Mouse (Mus musculus) embryonic facial prominence, embryonic 14.5 days (tissue): ENCODE data around the gene Lactb. TPM values are rescaled to one million over a fixed set of nuclear protein-coding genes. Genes with fewer than 3 reads are reported as not detected.
A peak's percentile ranks its signal among the peaks of the same experiment; 100 is the strongest.
"Not testable (repeated sequence)": the region's sequence is repeated elsewhere in the genome, so short reads cannot be mapped to it uniquely, and the experiment has no call there.

Source experiments
- ATAC-seq: fragments of 200-750 bp; cut with Nextera tagmentation; 2 replicates; pipeline ENCODE4 v1.8.0; 2017; ENCODE audit warnings: low read depth, moderate number of reproducible peaks, moderate TSS enrichment
- DNase-seq: peaks from one replicate; pipeline ENCODE4 v3.0.0-alpha.2; 2015; ENCODE audit warnings: low spot score
- H3K27ac ChIP-seq: fragments of 300-500 bp; sonication (generic); replicated peaks from 2 replicates; pipeline ENCODE4 v1.5.1; 2014; ENCODE audit warnings: low read depth, mild to moderate bottlenecking, low read length, moderate library complexity
- H3K27me3 ChIP-seq: fragments of 300-500 bp; sonication (generic); replicated peaks from 2 replicates; pipeline ENCODE4 v1.6.1; 2014; ENCODE audit warnings: low read length; ENCODE audit not compliant: control insufficient read depth, insufficient read depth
- H3K36me3 ChIP-seq: fragments of 300-500 bp; sonication (generic); 2 replicates; pipeline ENCODE4 v1.6.1; 2014; ENCODE audit warnings: low read length, mixed read lengths; ENCODE audit not compliant: control insufficient read depth, insufficient read depth
- H3K4me1 ChIP-seq: fragments of 300-500 bp; sonication (generic); 2 replicates; pipeline ENCODE4 v1.6.1; 2014; ENCODE audit warnings: antibody characterized with exemption, low read length; ENCODE audit not compliant: control insufficient read depth, insufficient read depth
- H3K4me2 ChIP-seq: fragments of 300-500 bp; sonication (generic); 2 replicates; pipeline ENCODE4 v1.6.1; 2014; ENCODE audit warnings: low read depth, mild to moderate bottlenecking, low read length, moderate library complexity, mixed read lengths
- H3K4me3 ChIP-seq: fragments of 300-500 bp; sonication (generic); 2 replicates; pipeline ENCODE4 v1.5.1; 2014; ENCODE audit warnings: low read depth, mild to moderate bottlenecking, low read length
- H3K9ac ChIP-seq: fragments of 300-500 bp; sonication (generic); 2 replicates; pipeline ENCODE4 v1.6.1; 2014; ENCODE audit warnings: low read depth, mild to moderate bottlenecking, low read length, moderate library complexity, mixed read lengths
- H3K9me3 ChIP-seq: fragments of 300-500 bp; sonication (generic); 2 replicates; pipeline ENCODE4 v1.6.1; 2016; ENCODE audit warnings: low read length; ENCODE audit not compliant: control insufficient read depth
- WGBS: fragments of 180-500 bp; shearing (Covaris S2); extraction: QIAGEN DNeasy Blood & Tissue Kit; methylation state at CpG from one replicate; pipeline ENCODE4 v1.1.7; 2014; 5-methylcytosine and 5-hydroxymethylcytosine counted together
- polyA plus RNA-seq: library from polyadenylated mRNA; unstranded; fragments of >200 nt; fragmentation: Nextera tagmentation; extraction: Ambion mirVana; gene quantifications from 2 replicates; pipeline ENCODE4 v1.2.1, GENCODE M21; 2014

The Lactb gene
- polyA plus RNA-seq, 1 experiment from 2014 or later, result 9.8 TPM

- no peak overlapping the region for H3K4me2 ChIP-seq
- DNase-seq (no peak), ATAC-seq (no peak)
- H3K4me1 ChIP-seq, result peaks cover 16% of the 10 kb centered on the region
- H3K9ac ChIP-seq, result no peak overlapping the region
- no peak overlapping the region for H3K4me3 ChIP-seq
- no peak overlapping the region for H3K27ac ChIP-seq
- H3K36me3 ChIP-seq, result no peaks in the 10 kb centered on the region
- H3K27me3 ChIP-seq, result no peaks in the 10 kb centered on the region
- H3K9me3 ChIP-seq, result no peaks in the 10 kb centered on the region
- 67% methylated on average over 5 of the region's 5 CpGs for WGBS
Observed at GRCm38 (mm10) chr9:66915401-66915800, 59.9 kb downstream of the Lactb start.

DNA sequence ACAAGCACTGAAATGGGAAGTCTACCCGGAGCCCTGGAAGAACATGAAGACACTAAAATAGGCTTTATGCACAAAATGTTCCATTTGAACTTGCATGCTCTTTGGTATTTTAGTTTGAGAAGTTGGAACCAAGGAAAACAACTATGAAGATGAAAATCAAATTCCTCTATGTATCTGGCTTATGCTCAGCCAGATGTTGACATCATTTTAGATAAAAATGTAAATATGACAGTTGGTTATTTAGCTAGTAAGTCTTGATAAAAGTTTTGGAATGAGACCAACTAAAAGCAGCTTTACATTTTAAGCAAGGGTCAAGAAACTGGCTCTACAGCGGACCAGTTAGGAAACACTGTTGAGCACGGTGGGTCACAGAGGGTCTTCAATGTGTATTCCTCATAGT, 60.7 kb downstream of the Lactb start:
- WGBS, result 92% methylated on average over 3 of the region's 3 CpGs
- H3K4me2 ChIP-seq, result no peak overlapping the region
- H3K4me3 ChIP-seq, result no peak overlapping the region
- no peaks in the 10 kb centered on the region for H3K9me3 ChIP-seq
- H3K27ac ChIP-seq, result no peak overlapping the region
- no peak for DNase-seq
- H3K36me3 ChIP-seq, result no peaks in the 10 kb centered on the region
- no peaks in the 10 kb centered on the region for H3K27me3 ChIP-seq
- no peak for ATAC-seq
- peaks cover 19% of the 10 kb centered on the region for H3K4me1 ChIP-seq
- no peak overlapping the region for H3K9ac ChIP-seq

GRCm38 (mm10) chr9:66913254-66913934, 61.9 kb downstream of the Lactb start:
- H3K36me3 ChIP-seq, ATAC-seq, H3K4me3 ChIP-seq, H3K27me3 ChIP-seq, H3K27ac ChIP-seq, DNase-seq, H3K9ac ChIP-seq, H3K9me3 ChIP-seq, H3K4me2 ChIP-seq: not testable (repeated sequence)
- H3K4me1 ChIP-seq, result peaks cover 15% of the 10 kb centered on the region
- 91% methylated on average over 5 of the region's 5 CpGs for WGBS

DNA sequence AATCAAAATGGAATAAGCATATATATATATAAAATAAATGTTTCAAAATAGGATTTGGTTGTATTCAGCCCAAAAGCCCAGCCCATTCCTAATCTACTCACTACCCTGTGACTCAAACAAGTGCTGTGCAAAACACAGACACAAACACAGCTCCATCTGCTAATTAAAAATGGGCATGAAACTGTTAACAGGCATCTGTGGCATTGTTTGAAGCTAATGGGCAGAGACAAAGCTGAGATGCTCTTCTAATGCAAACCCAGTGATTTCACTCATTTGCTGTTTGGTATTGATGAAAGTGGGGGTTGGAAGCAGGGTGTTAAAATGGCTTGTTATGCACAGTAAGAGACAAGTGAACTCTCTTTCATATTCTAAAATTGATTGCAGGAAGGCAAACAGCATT, 63.0 kb downstream of the Lactb start:
- Histone ChIP-seq H3K27ac (no peak overlapping the region), H3K27me3 (no peaks in the 10 kb centered on the region), H3K4me3 (no peak overlapping the region), H3K36me3 (no peaks in the 10 kb centered on the region), H3K4me1 (peaks cover 6% of the 10 kb centered on the region; the same call in 1 of the 2 replicates), H3K9me3 (no peaks in the 10 kb centered on the region), H3K4me2 (no peak overlapping the region), H3K9ac (no peak overlapping the region)
- no peak for ATAC-seq
- no peak for DNase-seq

GRCm38 (mm10) chr9:66910677-66911076, 64.6 kb downstream of the Lactb start:
- Histone ChIP-seq H3K36me3 (no peaks in the 10 kb centered on the region), H3K27ac (no peak overlapping the region), H3K9me3 (no peaks in the 10 kb centered on the region), H3K4me2 (no peak overlapping the region), H3K4me3 (no peak overlapping the region), H3K9ac (no peak overlapping the region), H3K27me3 (no peaks in the 10 kb centered on the region), H3K4me1 (peaks cover 3% of the 10 kb centered on the region)
- 88% methylated on average over 4 of the region's 5 CpGs for WGBS
- no peak for ATAC-seq
- no peak for DNase-seq

GRCm38 (mm10) chr9:66909922-66910321, 65.4 kb downstream of the Lactb start:
- no peak overlapping the region for H3K27ac ChIP-seq
- H3K4me1 ChIP-seq, result peaks cover 3% of the 10 kb centered on the region
- DNase-seq (no peak), ATAC-seq (no peak)
- H3K27me3 ChIP-seq, result no peaks in the 10 kb centered on the region
- 73% methylated on average over 7 of the region's 7 CpGs for WGBS
- no peak overlapping the region for H3K4me2 ChIP-seq
- H3K9ac ChIP-seq, result no peak overlapping the region
- no peaks in the 10 kb centered on the region for H3K9me3 ChIP-seq
- H3K36me3 ChIP-seq, result no peaks in the 10 kb centered on the region
- H3K4me3 ChIP-seq, result no peak overlapping the region

DNA sequence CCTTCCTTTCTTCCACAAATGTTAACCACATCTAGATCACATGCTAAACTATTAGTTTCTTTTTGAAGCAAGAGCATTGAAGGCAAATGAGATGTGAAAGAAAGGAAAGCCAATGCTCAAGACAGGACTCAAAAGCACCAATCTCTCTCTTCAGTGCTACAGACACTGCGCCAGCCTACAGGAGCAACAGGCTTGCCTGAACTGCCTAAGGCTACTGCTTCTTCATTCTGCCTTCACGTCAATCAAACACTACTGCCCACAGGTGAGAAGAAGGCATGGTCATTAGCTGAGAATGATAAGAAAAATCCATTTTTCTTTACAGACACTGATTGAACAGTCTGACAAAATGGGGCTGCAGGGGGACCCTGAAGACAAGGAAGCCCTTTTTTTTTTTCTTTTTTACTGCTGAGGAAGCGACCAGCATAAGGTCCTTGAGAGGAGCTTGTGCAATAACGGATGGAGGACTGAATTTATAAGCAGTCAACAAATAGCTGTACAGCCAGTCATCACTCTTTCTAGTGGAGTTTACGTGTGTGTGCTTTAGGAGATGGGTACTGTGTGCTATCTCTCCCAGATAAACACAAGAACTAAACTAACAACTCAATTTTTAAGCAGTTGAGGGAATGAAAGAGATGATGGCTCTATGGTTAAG, 67.4 kb downstream of the Lactb start:
- WGBS, result 86% methylated on average over 5 of the region's 5 CpGs
- no peak overlapping the region for H3K4me3 ChIP-seq
- DNase-seq (no peak), ATAC-seq (no peak)
- H3K27me3 ChIP-seq, result no peaks in the 10 kb centered on the region
- H3K9me3 ChIP-seq, result no peaks in the 10 kb centered on the region
- peaks cover 3% of the 10 kb centered on the region; the same call in 1 of the 2 replicates for H3K4me1 ChIP-seq
- H3K9ac ChIP-seq, result no peak overlapping the region
- H3K27ac ChIP-seq, result peak overlapping the region; percentile 33; the same call in 1 of the 2 replicates
- H3K4me2 ChIP-seq, result no peak overlapping the region
- H3K36me3 ChIP-seq, result no peaks in the 10 kb centered on the region

DNA sequence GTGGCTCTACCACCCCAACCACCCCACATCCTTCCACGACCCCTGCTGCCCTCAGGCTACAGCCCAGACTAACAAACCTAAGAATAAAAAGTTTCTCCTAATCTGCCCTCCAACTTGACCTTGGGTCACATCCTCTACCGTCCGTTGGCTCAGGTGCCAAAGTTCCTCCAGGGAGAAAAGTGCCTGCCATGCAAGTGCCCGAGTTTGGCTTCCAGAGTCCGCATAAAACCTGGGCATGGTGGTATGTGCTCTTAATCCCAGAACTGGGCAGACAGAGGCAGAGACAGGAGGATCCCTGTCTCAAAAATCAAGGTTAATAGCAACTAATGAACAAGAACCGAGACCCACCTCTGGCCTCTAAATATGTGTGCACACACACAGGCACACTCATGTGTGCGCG, 68.2 kb downstream of the Lactb start:
- no peaks in the 10 kb centered on the region for H3K27me3 ChIP-seq
- ATAC-seq (no peak), DNase-seq (no peak)
- peaks cover 3% of the 10 kb centered on the region; the same call in 1 of the 2 replicates for H3K4me1 ChIP-seq
- no peaks in the 10 kb centered on the region for H3K36me3 ChIP-seq
- no peak overlapping the region for H3K4me3 ChIP-seq
- H3K4me2 ChIP-seq, result no peak overlapping the region
- H3K9me3 ChIP-seq, result no peaks in the 10 kb centered on the region
- H3K27ac ChIP-seq, result no peak overlapping the region
- H3K9ac ChIP-seq, result no peak overlapping the region
- WGBS, result 88% methylated on average over 8 of the region's 8 CpGs

- peak; percentile 93 for ATAC-seq
- no peaks in the 10 kb centered on the region for H3K27me3 ChIP-seq
- H3K4me1 ChIP-seq, result peaks cover 3% of the 10 kb centered on the region; the same call in 1 of the 2 replicates
- WGBS, result 54% methylated on average over 9 of the region's 9 CpGs
- 0 out of 2 replicates have a peak overlapping the region, but pooled peaks have one; percentile 33 for H3K27ac ChIP-seq
- H3K9me3 ChIP-seq, result no peaks in the 10 kb centered on the region
- H3K9ac ChIP-seq, result no peak overlapping the region
- DNase-seq, result peak; percentile 86
- no peak overlapping the region for H3K4me2 ChIP-seq
- no peak overlapping the region for H3K4me3 ChIP-seq
- no peaks in the 10 kb centered on the region for H3K36me3 ChIP-seq
Observed at GRCm38 (mm10) chr9:66905990-66906389, 69.3 kb downstream of the Lactb start.
